Comparison of ENCODE assay signal across 12 mouse cellular contexts in the genomic region with DNA sequence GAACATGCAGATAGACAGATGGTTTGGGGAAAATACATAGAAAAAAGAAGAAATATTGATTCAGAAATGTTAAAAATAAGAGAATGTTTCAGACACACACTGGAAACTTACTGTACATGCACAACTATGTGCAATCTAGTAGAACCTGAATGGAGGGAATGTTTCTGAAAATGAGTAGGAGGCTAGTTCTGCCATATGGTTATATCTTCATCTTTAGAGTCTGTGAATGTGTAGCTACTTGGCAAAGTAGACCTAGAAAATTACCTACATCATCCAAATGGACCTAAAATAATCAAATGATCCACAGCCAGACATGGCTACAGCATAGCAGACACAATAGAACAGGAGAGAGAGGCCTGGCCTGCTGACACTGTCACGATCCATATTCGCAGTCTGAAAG.
"Had no signal": no experiment of that assay in that cellular context is flagged by ENCODE, and none has a peak within 500 bp of the region (broad histone marks: within the 10 kb centered on the region; RNA-seq: fewer than 3 reads in every experiment).

No protein-coding gene starts in this region.

- DNase-seq: retina, postnatal 1 day; right cerebral cortex, adult 18-20 months; right cerebral cortex, postnatal 14 days; right cerebral cortex, postnatal 25 days; right cerebral cortex, postnatal 4 days; spleen, adult 18-20 months; thymus, adult 18-20 months; thymus, adult 2 months; thymus, postnatal 14 days; thymus, postnatal 25 days; thymus, postnatal 36 days; thymus, postnatal 4 days had no signal
